Mouse (Mus musculus) heart, embryonic 14.5 days (tissue): ENCODE results near the gene Thsd7a. TPM values are rescaled to one million over a fixed set of nuclear protein-coding genes. Genes with fewer than 3 reads are reported as not detected.

ENCODE experiments used
- ATAC-seq: fragments of 200-750 bp; cut with Nextera tagmentation; 2 replicates; pipeline ENCODE4 v1.8.0; 2017; ENCODE audit warnings: low read depth, moderate TSS enrichment; ENCODE audit not compliant: insufficient number of reproducible peaks, insufficient read depth, low FRiP score
- H3K27ac ChIP-seq, 2 experiments: fragments of 200-500 bp in 1 of 2; fragments of 300-500 bp in 1 of 2; sonication (generic) in 1 of 2; replicated peaks in 1 of 2; 2 replicates each; pipeline ENCODE4 v1.5.1; 2012 to 2014; ENCODE audit warnings: low read depth in 2 of 2, low read length in 2 of 2, control low read depth in 1 of 2, mild to moderate bottlenecking in 1 of 2, mixed read lengths in 1 of 2; ENCODE audit not compliant: control insufficient read depth in 1 of 2, insufficient read depth in 1 of 2
- H3K27me3 ChIP-seq: fragments of 300-500 bp; sonication (generic); 2 replicates; pipeline ENCODE4 v1.6.1; 2014; ENCODE audit warnings: mild to moderate bottlenecking, low read length, control low read depth; ENCODE audit not compliant: control insufficient read depth, insufficient read depth
- H3K36me3 ChIP-seq: fragments of 300-500 bp; sonication (generic); 2 replicates; pipeline ENCODE4 v1.6.1; 2014; ENCODE audit warnings: mild to moderate bottlenecking, control low read depth, low read length, mixed read lengths; ENCODE audit not compliant: control insufficient read depth, insufficient read depth
- H3K4me1 ChIP-seq, 2 experiments: fragments of 200-500 bp in 1 of 2; fragments of 300-500 bp in 1 of 2; sonication (generic) in 1 of 2; 2 replicates each; pipeline ENCODE4 v1.6.1; 2012 to 2014; ENCODE audit warnings: low read length in 2 of 2, control low read depth in 1 of 2, mixed read lengths in 1 of 2; ENCODE audit not compliant: control insufficient read depth in 2 of 2, insufficient read depth in 2 of 2
- H3K4me2 ChIP-seq: fragments of 300-500 bp; sonication (generic); 2 replicates; pipeline ENCODE4 v1.6.1; 2014; ENCODE audit warnings: mild to moderate bottlenecking, low read length
- H3K4me3 ChIP-seq, 2 experiments: fragments of 200-500 bp in 1 of 2; fragments of 300-500 bp in 1 of 2; sonication (generic) in 1 of 2; 2 replicates each; pipeline ENCODE4 v1.5.1; 2012 to 2014; ENCODE audit warnings: low read length in 2 of 2, mild to moderate bottlenecking in 2 of 2, control low read depth in 1 of 2, low read depth in 1 of 2, moderate library complexity in 1 of 2; ENCODE audit not compliant: control insufficient read depth in 1 of 2, insufficient read depth in 1 of 2
- H3K9ac ChIP-seq: fragments of 300-500 bp; sonication (generic); 2 replicates; pipeline ENCODE4 v1.6.1; 2014; ENCODE audit warnings: mild to moderate bottlenecking, low read length
- H3K9me3 ChIP-seq: fragments of 300-500 bp; sonication (generic); 2 replicates; pipeline ENCODE4 v1.6.1; 2016; ENCODE audit warnings: low read length, control low read depth; ENCODE audit not compliant: control insufficient read depth
- WGBS: fragments of 180-500 bp; shearing (Covaris S2); extraction: QIAGEN DNeasy Blood & Tissue Kit; methylation state at CpG from one replicate; pipeline ENCODE4 v1.1.7; 2014; 5-methylcytosine and 5-hydroxymethylcytosine counted together
- polyA plus RNA-seq: library from polyadenylated mRNA; unstranded; fragments of >200 nt; fragmentation: Nextera tagmentation; extraction: Ambion mirVana; gene quantifications from 2 replicates; pipeline ENCODE4 v1.2.1, GENCODE M21; 2014

Thsd7a gene
- polyA plus RNA-seq, 1 experiment from 2014 or later = 3.8 TPM

- no peaks in the 10 kb centered on the region for H3K9me3 ChIP-seq
- H3K4me3 ChIP-seq = no peak overlapping the region
- H3K4me1 ChIP-seq = no peaks in the 10 kb centered on the region
- no peak overlapping the region for H3K9ac ChIP-seq
- no peak for ATAC-seq
- WGBS = 79% methylated on average over 7 of the region's 7 CpGs
- H3K27me3 ChIP-seq = no peaks in the 10 kb centered on the region
- H3K36me3 ChIP-seq = no peaks in the 10 kb centered on the region
- no peak overlapping the region for H3K27ac ChIP-seq
- H3K4me2 ChIP-seq = no peak overlapping the region
Measured at GRCm38 (mm10) chr6:12500888-12501287, 248.3 kb downstream of the Thsd7a start.

- no peak overlapping the region for H3K4me2 ChIP-seq
- H3K27ac ChIP-seq = no peak overlapping the region
- no peaks in the 10 kb centered on the region for H3K4me1 ChIP-seq
- no peaks in the 10 kb centered on the region for H3K36me3 ChIP-seq
- no peak overlapping the region for H3K9ac ChIP-seq
- H3K9me3 ChIP-seq = no peaks in the 10 kb centered on the region
- no peak overlapping the region for H3K4me3 ChIP-seq
- no peaks in the 10 kb centered on the region for H3K27me3 ChIP-seq
- no peak for ATAC-seq
Measured at GRCm38 (mm10) chr6:12499866-12500265, 249.3 kb downstream of the Thsd7a start.

DNA sequence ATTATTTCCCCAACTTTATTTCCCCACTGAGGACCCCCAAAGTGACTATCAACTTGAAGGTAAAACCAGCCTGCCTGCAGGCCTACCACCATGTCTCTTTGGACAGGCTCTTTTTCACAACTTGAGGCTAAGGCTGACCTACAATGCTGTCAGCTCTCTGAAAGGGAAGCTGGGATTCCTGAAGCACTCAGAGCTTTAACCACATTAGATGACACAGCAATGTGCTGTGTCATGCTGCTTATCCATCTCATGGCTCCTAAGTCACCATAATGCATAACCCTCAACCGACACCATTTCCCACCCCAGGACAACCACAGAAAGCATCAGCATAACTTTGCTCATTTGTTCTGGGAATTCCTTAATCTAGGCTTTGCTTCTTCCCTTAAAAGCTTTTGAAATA is 255.6 kb downstream of the Thsd7a start:
- ATAC-seq = no peak
- H3K4me1 ChIP-seq = no peaks in the 10 kb centered on the region
- H3K27ac ChIP-seq = no peak overlapping the region
- H3K4me3 ChIP-seq = no peak overlapping the region
- H3K9ac ChIP-seq = no peak overlapping the region
- WGBS = 89% methylated on average over 1 of the region's 1 CpGs
- H3K4me2 ChIP-seq = no peak overlapping the region
- H3K36me3 ChIP-seq = no peaks in the 10 kb centered on the region
- no peaks in the 10 kb centered on the region for H3K9me3 ChIP-seq
- no peaks in the 10 kb centered on the region for H3K27me3 ChIP-seq

DNA sequence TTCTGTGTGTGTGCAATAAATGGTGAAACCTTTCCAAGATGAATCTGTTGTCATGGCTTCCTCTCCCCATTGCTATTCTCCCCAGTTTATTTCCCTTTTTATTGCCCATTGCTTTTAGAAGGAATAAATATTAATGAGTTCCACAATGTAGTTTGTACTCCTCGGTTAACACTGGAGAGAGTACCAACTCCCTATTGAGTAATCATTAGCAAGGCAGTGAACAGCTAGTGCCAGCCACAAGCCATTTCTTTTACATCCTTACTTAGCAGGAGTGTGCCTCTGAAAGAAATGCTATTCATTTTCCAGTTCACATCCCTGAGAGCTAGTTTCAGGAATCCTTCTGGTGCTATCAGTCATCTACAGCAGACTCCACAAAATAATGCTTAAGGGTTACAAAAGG is 260.3 kb downstream of the Thsd7a start:
- ATAC-seq = no peak

DNA sequence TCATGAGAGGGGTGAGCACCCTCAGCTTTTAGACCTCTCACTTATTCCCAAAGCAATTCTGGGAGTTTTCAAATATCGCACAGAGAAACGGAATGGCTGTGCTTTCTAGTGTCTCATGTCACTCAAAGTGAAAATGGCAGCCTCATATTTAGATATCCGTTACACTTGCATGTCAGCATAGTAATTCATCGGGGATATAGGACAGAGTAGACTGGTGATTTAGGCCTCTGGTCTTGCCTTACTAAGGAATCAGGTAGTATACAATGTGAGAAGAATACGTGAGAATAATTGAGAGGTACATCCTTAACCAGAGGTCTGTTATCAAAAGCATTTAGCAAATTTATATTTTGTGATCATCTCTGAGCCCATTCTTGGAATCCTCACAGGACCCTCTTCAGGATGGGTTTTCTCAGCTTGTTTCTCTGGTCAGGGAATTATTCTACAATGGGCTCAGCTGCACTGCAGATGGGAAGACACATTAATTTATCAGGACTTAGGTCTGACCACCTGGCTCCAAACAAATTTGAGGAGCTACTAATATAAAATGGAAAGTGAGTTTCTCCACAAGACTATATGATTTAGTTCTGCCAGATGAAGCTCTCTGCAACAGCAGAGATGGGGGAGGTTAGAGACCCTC is 267.6 kb downstream of the Thsd7a start:
- WGBS = 87% methylated on average over 5 of the region's 5 CpGs
- Histone ChIP-seq H3K27me3 (no peaks in the 10 kb centered on the region), H3K4me1 (peaks cover 0 to 3% of the 10 kb centered on the region in 2 experiments; a peak in 1 of 4 replicates), H3K27ac (no peak overlapping the region), H3K36me3 (no peaks in the 10 kb centered on the region), H3K9me3 (no peaks in the 10 kb centered on the region), H3K9ac (no peak overlapping the region), H3K4me3 (no peak overlapping the region), H3K4me2 (no peak overlapping the region)
- no peak for ATAC-seq

More for the DNA sequence above, 260.3 kb downstream of the Thsd7a start:
- Histone ChIP-seq H3K9me3 (no peaks in the 10 kb centered on the region), H3K27me3 (no peaks in the 10 kb centered on the region), H3K4me2 (no peak overlapping the region), H3K4me3 (no peak overlapping the region), H3K36me3 (no peaks in the 10 kb centered on the region), H3K27ac (no peak overlapping the region), H3K4me1 (no peaks in the 10 kb centered on the region), H3K9ac (no peak overlapping the region)
- 81% methylated on average over 1 of the region's 1 CpGs for WGBS

DNA sequence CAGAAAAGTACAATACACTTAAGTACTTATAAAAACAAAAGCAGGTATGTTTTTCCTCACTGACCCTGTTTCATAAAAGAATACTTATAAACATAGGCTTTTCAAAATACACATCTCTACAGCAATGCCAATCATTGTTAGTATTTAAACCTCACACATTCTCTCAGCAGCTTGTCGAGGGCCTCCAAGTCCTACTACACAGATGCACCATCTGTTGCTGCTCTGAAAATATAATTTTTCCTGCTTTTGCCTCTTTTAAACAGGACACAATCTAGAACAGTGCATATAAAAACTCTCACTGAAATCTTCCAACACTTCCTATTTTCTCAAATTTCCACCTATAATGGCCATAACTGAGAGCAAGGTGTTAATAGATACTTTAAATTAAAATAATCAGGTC is 270.9 kb downstream of the Thsd7a start:
- no peak for ATAC-seq
- H3K4me3 ChIP-seq = no peak overlapping the region
- H3K36me3 ChIP-seq = no peaks in the 10 kb centered on the region
- no peak overlapping the region for H3K4me2 ChIP-seq
- no peak overlapping the region for H3K27ac ChIP-seq
- 78% methylated on average over 1 of the region's 1 CpGs for WGBS
- H3K9ac ChIP-seq = no peak overlapping the region
- H3K9me3 ChIP-seq = no peaks in the 10 kb centered on the region
- no peaks in the 10 kb centered on the region for H3K27me3 ChIP-seq
- H3K4me1 ChIP-seq = peaks cover 0 to 3% of the 10 kb centered on the region in 2 experiments; a peak in 1 of 4 replicates

DNA sequence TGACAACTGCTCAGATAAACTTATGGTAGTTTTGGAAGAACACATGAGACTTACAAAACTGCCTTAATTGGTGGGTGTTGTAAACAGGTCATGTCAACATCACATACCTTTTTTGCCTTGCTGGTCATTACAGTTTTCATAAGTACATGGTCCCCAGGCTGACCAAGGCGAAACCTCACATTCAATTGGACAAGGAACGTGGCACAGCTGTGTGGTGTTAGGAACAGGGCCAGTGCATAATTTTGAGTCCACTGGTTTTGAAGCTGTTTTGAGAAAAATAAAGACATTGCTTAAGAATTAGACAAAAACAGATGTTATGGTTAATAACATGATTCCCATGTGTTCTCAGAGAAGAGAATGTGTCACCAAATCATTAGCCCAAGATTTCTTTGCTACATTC is 278.3 kb downstream of the Thsd7a start:
- Histone ChIP-seq H3K9ac (no peak overlapping the region), H3K4me3 (no peak overlapping the region), H3K4me1 (peaks cover 0 to 7% of the 10 kb centered on the region in 2 experiments; a peak in 1 of 4 replicates), H3K36me3 (no peaks in the 10 kb centered on the region), H3K27me3 (no peaks in the 10 kb centered on the region), H3K4me2 (no peak overlapping the region), H3K27ac (no peak overlapping the region), H3K9me3 (no peaks in the 10 kb centered on the region)
- no peak for ATAC-seq
- WGBS = 82% methylated on average over 2 of the region's 2 CpGs
